Mouse (Mus musculus) C2C12 (cell line): ENCODE measurements around the gene Trmt1.

Experiments used
- CEBPB ChIP-seq: IDR thresholded peaks from one replicate; pipeline ENCODE4 v1.6.1; 2011; ENCODE audit warnings: low read depth, mild to moderate bottlenecking, control low read depth, moderate library complexity
- CTCF ChIP-seq: IDR thresholded peaks from one replicate; pipeline ENCODE4 v1.5.1; 2011; ENCODE audit not compliant: control insufficient read depth, insufficient read depth, insufficient read length
- FOSL1 ChIP-seq: IDR thresholded peaks from one replicate; pipeline ENCODE4 v1.8.0; 2011; ENCODE audit warnings: mild to moderate bottlenecking, low read length; ENCODE audit not compliant: poor library complexity, insufficient read depth, severe bottlenecking
- MAX ChIP-seq: IDR thresholded peaks from one replicate; pipeline ENCODE4 v1.6.1; 2011; ENCODE audit warnings: mild to moderate bottlenecking, control low read depth
- MYOD1 ChIP-seq: IDR thresholded peaks from one replicate; pipeline ENCODE4 v1.6.1; 2011; ENCODE audit warnings: low read depth; ENCODE audit not compliant: control insufficient read depth, insufficient read length
- MYOG ChIP-seq: IDR thresholded peaks from one replicate; pipeline ENCODE4 v1.6.1; 2011; ENCODE audit not compliant: control insufficient read depth, insufficient read length; ENCODE audit errors: extremely low read depth
- USF1 ChIP-seq: IDR thresholded peaks from one replicate; pipeline ENCODE4 v1.6.1; 2011; ENCODE audit warnings: low read depth, mild to moderate bottlenecking, control low read depth, moderate library complexity

DNA sequence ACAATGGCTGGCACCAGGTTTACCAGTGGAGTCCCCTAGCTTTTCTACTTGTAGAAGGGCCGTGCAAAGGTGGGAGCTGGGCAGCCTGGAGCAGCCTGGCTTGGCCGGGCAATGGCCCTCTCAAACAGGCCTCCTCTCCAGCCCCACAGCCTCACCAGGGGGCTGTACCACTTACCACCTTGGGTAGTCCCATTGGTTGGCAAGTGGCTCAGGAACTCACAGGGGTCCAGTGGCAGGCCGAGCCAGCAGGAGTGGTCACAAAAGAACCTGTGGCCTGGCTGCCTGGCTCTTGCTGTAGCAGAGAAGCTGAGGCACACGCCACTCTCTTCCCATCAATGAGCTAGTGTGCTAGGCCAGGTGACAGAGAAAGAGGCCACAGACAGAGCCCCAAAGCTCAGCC is 28.1 kb downstream of the Trmt1 start:
- TF ChIP-seq CTCF (no peak), CEBPB (no peak), USF1 (no peak), MAX (no peak), MYOG (no peak), MYOD1 (no peak), FOSL1 (no peak)
